Mouse (Mus musculus) right cerebral cortex, postnatal 10 days (tissue): ENCODE measurements around the gene Nfatc2ip.

ENCODE experiments used
- DNase-seq, 2 experiments: peaks; one replicate each; pipeline ENCODE4 v3.0.0; 2021; ENCODE audit warnings: low spot score in 2 of 2

The Nfatc2ip gene

GRCm38 (mm10) chr7:126355847-126356597 lies 40.5 kb downstream of the Nfatc2ip start:
- DNase-seq: peak; percentile 64 to 67

- DNase-seq: no peak
Observed at GRCm38 (mm10) chr7:126354738-126355614, 41.6 kb downstream of the Nfatc2ip start.

GRCm38 (mm10) chr7:126353994-126354365 lies 42.6 kb downstream of the Nfatc2ip start:
- no peak for DNase-seq

- no peak for DNase-seq
Observed at GRCm38 (mm10) chr7:126353251-126353993, 43.1 kb downstream of the Nfatc2ip start.

GRCm38 (mm10) chr7:126351419-126351951 lies 45.1 kb downstream of the Nfatc2ip start:
- DNase-seq: peak in 1 of 2 experiments; percentile 25

GRCm38 (mm10) chr7:126350748-126351418 lies 45.7 kb downstream of the Nfatc2ip start:
- peak in 1 of 2 experiments; percentile 15 for DNase-seq

GRCm38 (mm10) chr7:126348293-126348692 lies 48.2 kb downstream of the Nfatc2ip start:
- no peak for DNase-seq

- DNase-seq: no peak
Observed at GRCm38 (mm10) chr7:126347098-126347497, 49.4 kb downstream of the Nfatc2ip start.

- no peak for DNase-seq
Observed at GRCm38 (mm10) chr7:126345969-126346368, 50.6 kb downstream of the Nfatc2ip start.

GRCm38 (mm10) chr7:126345557-126345956 lies 51.0 kb downstream of the Nfatc2ip start:
- DNase-seq: no peak

- DNase-seq: no peak
Observed at GRCm38 (mm10) chr7:126340896-126341295, 55.6 kb downstream of the Nfatc2ip start.

GRCm38 (mm10) chr7:126340206-126340618 lies 56.3 kb downstream of the Nfatc2ip start:
- no peak for DNase-seq

GRCm38 (mm10) chr7:126339521-126339971 lies 57.0 kb downstream of the Nfatc2ip start:
- no peak for DNase-seq

- DNase-seq: no peak
Observed at GRCm38 (mm10) chr7:126338906-126339305, 57.6 kb downstream of the Nfatc2ip start.

- no peak for DNase-seq
Observed at GRCm38 (mm10) chr7:126335556-126335955, 61.0 kb downstream of the Nfatc2ip start.
